Mouse (Mus musculus) liver, embryonic 16.5 days (tissue): Measurements from ENCODE around the gene Git2. TPM values are rescaled to one million over a fixed set of nuclear protein-coding genes. Genes with fewer than 3 reads are reported as not detected.

Experiments used
- ATAC-seq: fragments of 200-750 bp; cut with Nextera tagmentation; 2 replicates; pipeline ENCODE4 v1.8.0; 2017; ENCODE audit warnings: low read depth, mild to moderate bottlenecking, moderate number of reproducible peaks, moderate library complexity
- H3K27ac ChIP-seq: fragments of 300-500 bp; sonication (generic); 2 replicates; pipeline ENCODE4 v1.5.1; 2014; ENCODE audit warnings: mild to moderate bottlenecking, low read length
- H3K27me3 ChIP-seq: fragments of 300-500 bp; sonication (generic); 2 replicates; pipeline ENCODE4 v1.6.1; 2014; ENCODE audit warnings: low read depth, low read length, mixed read lengths; ENCODE audit not compliant: control insufficient read depth, insufficient read depth
- H3K36me3 ChIP-seq: fragments of 300-500 bp; sonication (generic); 2 replicates; pipeline ENCODE4 v1.6.1; 2014; ENCODE audit warnings: mild to moderate bottlenecking; ENCODE audit not compliant: control insufficient read depth, insufficient read depth
- H3K4me1 ChIP-seq: fragments of 300-500 bp; sonication (generic); 2 replicates; pipeline ENCODE4 v1.6.1; 2014; ENCODE audit warnings: low read depth, low read length, mixed read lengths; ENCODE audit not compliant: control insufficient read depth
- H3K4me2 ChIP-seq: fragments of 300-500 bp; sonication (generic); 2 replicates; pipeline ENCODE4 v1.6.1; 2014; ENCODE audit warnings: low read depth, low read length, mixed read lengths
- H3K4me3 ChIP-seq: fragments of 300-500 bp; sonication (generic); 2 replicates; pipeline ENCODE4 v1.5.1; 2014; ENCODE audit warnings: low read depth, mild to moderate bottlenecking, low read length
- H3K9ac ChIP-seq: fragments of 300-500 bp; sonication (generic); 2 replicates; pipeline ENCODE4 v1.6.1; 2014; ENCODE audit warnings: low read depth, low read length
- H3K9me3 ChIP-seq: fragments of 300-500 bp; sonication (generic); replicated peaks from 2 replicates; pipeline ENCODE4 v1.6.1; 2016; ENCODE audit warnings: low read length; ENCODE audit not compliant: control insufficient read depth
- WGBS: fragments of 180-500 bp; shearing (Covaris S2); extraction: QIAGEN DNeasy Blood & Tissue Kit; methylation state at CpG from one replicate; pipeline ENCODE4 v1.1.7; 2014; ENCODE audit not compliant: insufficient replicate concordance; 5-methylcytosine and 5-hydroxymethylcytosine counted together
- polyA plus RNA-seq: library from polyadenylated mRNA; unstranded; fragments of >200 nt; fragmentation: Nextera tagmentation; extraction: Ambion mirVana; gene quantifications from 2 replicates; pipeline ENCODE4 v1.2.1, GENCODE M21; 2015

The Git2 gene
- polyA plus RNA-seq, 1 experiment from 2014 or later, result 16.1 TPM

GRCm38 (mm10) chr5:114728160-114728559 is 47.2 kb downstream of the Git2 start:
- H3K9me3 ChIP-seq, result no peaks in the 10 kb centered on the region
- peaks cover 18% of the 10 kb centered on the region for H3K36me3 ChIP-seq
- ATAC-seq, result no peak
- 80% methylated on average over 10 of the region's 10 CpGs for WGBS
- no peaks in the 10 kb centered on the region for H3K27me3 ChIP-seq
- H3K9ac ChIP-seq, result no peak overlapping the region
- H3K4me1 ChIP-seq, result no peaks in the 10 kb centered on the region
- H3K4me2 ChIP-seq, result no peak overlapping the region
- no peak overlapping the region for H3K4me3 ChIP-seq
- H3K27ac ChIP-seq, result no peak overlapping the region

DNA sequence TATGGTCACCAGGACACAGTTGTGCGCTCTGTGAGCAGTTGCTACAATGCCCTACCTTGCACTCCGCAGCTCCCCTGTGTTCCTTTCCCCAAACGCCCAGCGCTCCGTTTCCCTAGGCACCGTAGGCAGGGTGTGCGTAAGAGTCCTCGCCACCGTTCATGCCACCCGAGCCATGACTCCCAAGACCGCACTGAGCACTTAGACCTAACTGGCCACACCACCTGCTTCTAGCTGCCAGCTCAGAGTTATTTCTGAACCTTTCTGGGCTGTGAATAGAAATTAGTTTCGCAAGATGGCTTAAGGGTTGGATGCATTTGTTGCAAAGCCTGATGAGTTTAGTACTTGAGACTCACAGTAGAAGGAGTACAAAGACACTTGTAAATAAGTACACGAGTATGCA is 52.5 kb downstream of the Git2 start:
- Histone ChIP-seq H3K4me2 (no peak overlapping the region), H3K9ac (no peak overlapping the region), H3K4me3 (no peak overlapping the region), H3K4me1 (no peaks in the 10 kb centered on the region), H3K9me3 (no peaks in the 10 kb centered on the region), H3K36me3 (no peaks in the 10 kb centered on the region; the same call in none of the 2 replicates), H3K27me3 (no peaks in the 10 kb centered on the region), H3K27ac (no peak overlapping the region)
- 82% methylated on average over 13 of the region's 13 CpGs for WGBS
- no peak for ATAC-seq

DNA sequence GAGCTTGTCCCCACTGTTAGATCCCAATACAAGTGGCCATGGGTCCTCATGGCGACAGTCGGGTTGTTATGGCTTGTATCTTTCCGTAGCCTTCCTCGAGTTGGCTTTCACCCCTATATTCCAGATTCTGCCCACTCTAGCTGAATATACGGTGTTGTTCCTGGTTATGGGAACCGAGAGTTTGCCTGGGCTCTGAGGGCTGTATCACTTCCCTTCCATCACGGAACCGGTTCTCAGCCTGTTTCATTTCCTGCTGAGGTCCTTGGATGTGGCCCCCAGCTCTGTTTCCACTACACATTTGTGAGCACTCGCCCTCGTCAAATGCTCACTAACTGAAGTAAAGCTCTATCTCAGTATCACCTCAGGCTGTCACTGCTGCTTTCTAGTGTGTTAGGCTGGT is 53.3 kb downstream of the Git2 start:
- Histone ChIP-seq H3K4me2 (no peak overlapping the region), H3K4me3 (no peak overlapping the region), H3K27me3 (no peaks in the 10 kb centered on the region), H3K4me1 (no peaks in the 10 kb centered on the region), H3K36me3 (no peaks in the 10 kb centered on the region; the same call in 1 of the 2 replicates), H3K9me3 (no peaks in the 10 kb centered on the region), H3K27ac (no peak overlapping the region), H3K9ac (no peak overlapping the region)
- no peak for ATAC-seq
- 68% methylated on average over 10 of the region's 10 CpGs for WGBS

DNA sequence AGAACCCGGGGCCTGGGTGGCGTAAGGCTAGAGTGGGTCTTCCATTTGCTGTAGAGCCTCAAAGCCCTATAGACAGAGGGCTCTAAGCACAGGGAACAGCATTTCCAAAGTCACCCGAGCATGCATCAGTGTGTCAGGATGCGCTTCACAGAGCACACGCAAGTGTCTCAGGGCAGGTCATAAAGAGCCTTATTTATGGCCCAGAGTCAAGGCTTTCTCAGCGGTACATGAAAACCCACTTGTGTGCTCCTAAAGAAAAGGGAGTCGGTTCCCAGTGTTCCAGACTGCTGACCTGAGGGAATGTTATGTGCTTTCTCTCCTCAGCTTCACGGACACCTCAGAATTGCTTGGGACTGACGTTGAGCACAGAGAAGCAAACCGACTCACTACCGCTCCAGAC is 54.5 kb downstream of the Git2 start:
- 86% methylated on average over 11 of the region's 11 CpGs for WGBS
- Histone ChIP-seq H3K4me1 (no peaks in the 10 kb centered on the region), H3K4me2 (no peak overlapping the region), H3K27ac (no peak overlapping the region), H3K36me3 (no peaks in the 10 kb centered on the region), H3K4me3 (no peak overlapping the region), H3K27me3 (no peaks in the 10 kb centered on the region), H3K9ac (no peak overlapping the region), H3K9me3 (no peaks in the 10 kb centered on the region)
- ATAC-seq, result no peak

- no peak overlapping the region for H3K4me2 ChIP-seq
- ATAC-seq, result no peak
- H3K27me3 ChIP-seq, result no peaks in the 10 kb centered on the region
- H3K4me1 ChIP-seq, result no peaks in the 10 kb centered on the region
- no peak overlapping the region for H3K4me3 ChIP-seq
- H3K36me3 ChIP-seq, result no peaks in the 10 kb centered on the region
- no peak overlapping the region for H3K9ac ChIP-seq
- H3K9me3 ChIP-seq, result no peaks in the 10 kb centered on the region
- 80% methylated on average over 6 of the region's 6 CpGs for WGBS
- no peak overlapping the region for H3K27ac ChIP-seq
Observed at GRCm38 (mm10) chr5:114719928-114720270, 55.4 kb downstream of the Git2 start.

GRCm38 (mm10) chr5:114719003-114719927 is 56.1 kb downstream of the Git2 start:
- H3K36me3 ChIP-seq, result no peaks in the 10 kb centered on the region
- H3K4me3 ChIP-seq, result no peak overlapping the region
- ATAC-seq, result peak; percentile 84
- 67% methylated on average over 20 of the region's 20 CpGs for WGBS
- H3K4me1 ChIP-seq, result no peaks in the 10 kb centered on the region
- no peak overlapping the region for H3K27ac ChIP-seq
- H3K4me2 ChIP-seq, result no peak overlapping the region
- no peaks in the 10 kb centered on the region for H3K27me3 ChIP-seq
- H3K9ac ChIP-seq, result no peak overlapping the region
- no peaks in the 10 kb centered on the region for H3K9me3 ChIP-seq

- Histone ChIP-seq H3K9ac (no peak overlapping the region), H3K4me3 (no peak overlapping the region), H3K27me3 (no peaks in the 10 kb centered on the region), H3K4me2 (no peak overlapping the region), H3K4me1 (no peaks in the 10 kb centered on the region), H3K27ac (no peak overlapping the region), H3K36me3 (peaks cover 1% of the 10 kb centered on the region), H3K9me3 (no peaks in the 10 kb centered on the region)
- ATAC-seq, result no peak
- 85% methylated on average over 13 of the region's 13 CpGs for WGBS
Observed at GRCm38 (mm10) chr5:114718483-114718882, 56.8 kb downstream of the Git2 start.

DNA sequence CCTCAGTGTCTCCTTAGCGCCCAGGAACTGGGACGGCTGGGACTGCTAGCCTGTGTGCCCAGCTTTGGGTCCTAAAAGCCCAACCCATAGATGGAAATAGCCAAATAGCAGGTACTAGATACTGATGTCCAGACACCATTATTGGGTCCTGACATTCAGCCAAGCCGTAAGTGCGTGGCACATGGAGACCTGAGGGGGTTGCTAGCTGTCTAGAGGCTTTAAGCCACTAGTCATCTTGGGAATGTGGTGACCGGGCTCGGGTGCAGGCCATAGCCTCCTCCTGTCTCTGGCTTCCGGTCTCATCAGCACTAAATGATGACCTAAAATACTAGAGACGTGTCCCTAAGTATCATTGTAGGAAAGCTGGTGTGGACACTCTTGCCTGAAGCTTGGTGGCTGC is 57.4 kb downstream of the Git2 start:
- Histone ChIP-seq H3K4me1 (no peaks in the 10 kb centered on the region), H3K9ac (no peak overlapping the region), H3K9me3 (no peaks in the 10 kb centered on the region), H3K4me3 (no peak overlapping the region), H3K36me3 (peaks cover 4% of the 10 kb centered on the region), H3K4me2 (no peak overlapping the region), H3K27me3 (no peaks in the 10 kb centered on the region), H3K27ac (no peak overlapping the region)
- 85% methylated on average over 8 of the region's 8 CpGs for WGBS
- ATAC-seq, result no peak

DNA sequence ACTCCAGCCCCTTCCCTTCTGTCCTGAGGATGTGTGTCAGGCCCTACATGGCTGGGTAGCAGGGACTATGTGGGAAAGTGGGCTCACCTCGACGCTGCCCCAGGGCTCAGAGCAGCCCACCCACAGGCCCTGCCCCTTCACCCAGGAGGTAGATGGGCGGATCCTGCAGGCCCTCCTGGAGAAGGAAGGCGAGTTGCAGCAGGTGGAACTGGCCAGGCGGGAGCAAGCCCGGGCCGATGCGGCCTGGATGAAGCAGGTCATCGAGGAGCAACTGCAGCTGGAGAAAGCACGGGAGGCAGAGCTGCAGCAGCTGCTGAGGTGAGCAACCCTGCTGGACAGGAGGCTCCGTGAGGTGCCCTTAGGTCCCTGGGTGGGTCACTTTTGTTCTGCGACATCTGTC is 58.0 kb downstream of the Git2 start:
- Histone ChIP-seq H3K9ac (no peak overlapping the region), H3K36me3 (peaks cover 4% of the 10 kb centered on the region), H3K9me3 (no peaks in the 10 kb centered on the region), H3K27me3 (no peaks in the 10 kb centered on the region), H3K27ac (no peak overlapping the region), H3K4me2 (no peak overlapping the region), H3K4me1 (no peaks in the 10 kb centered on the region), H3K4me3 (no peak overlapping the region)
- WGBS, result 76% methylated on average over 12 of the region's 12 CpGs
- ATAC-seq, result no peak
